Mouse (Mus musculus) midbrain, embryonic 14.5 days (tissue): ENCODE results near the gene Dnajb12. TPM values are rescaled to one million over a fixed set of nuclear protein-coding genes. Genes with fewer than 3 reads are reported as not detected.

ENCODE experiments used
- ATAC-seq: fragments of 200-750 bp; cut with Nextera tagmentation; 2 replicates; pipeline ENCODE4 v1.8.0; 2017; ENCODE audit warnings: moderate number of reproducible peaks, moderate library complexity; ENCODE audit not compliant: low FRiP score, low TSS enrichment
- DNase-seq: peaks from one replicate; pipeline ENCODE4 v3.0.0-alpha.2; 2015
- H3K27ac ChIP-seq: fragments of 300-500 bp; sonication (generic); replicated peaks from 2 replicates; pipeline ENCODE4 v1.5.1; 2014; ENCODE audit warnings: mild to moderate bottlenecking, low read depth, low read length, moderate library complexity
- H3K27me3 ChIP-seq: fragments of 300-500 bp; sonication (generic); 2 replicates; pipeline ENCODE4 v1.6.1; 2014; ENCODE audit warnings: low read length, control low read depth, mixed read lengths; ENCODE audit not compliant: control insufficient read depth, insufficient read depth
- H3K36me3 ChIP-seq: fragments of 300-500 bp; sonication (generic); 2 replicates; pipeline ENCODE4 v1.6.1; 2014; ENCODE audit warnings: low read length, control low read depth; ENCODE audit not compliant: control insufficient read depth, insufficient read depth
- H3K4me1 ChIP-seq: fragments of 300-500 bp; sonication (generic); 2 replicates; pipeline ENCODE4 v1.6.1; 2014; ENCODE audit warnings: mild to moderate bottlenecking, antibody characterized with exemption, low read length, control low read depth; ENCODE audit not compliant: control insufficient read depth, insufficient read depth
- H3K4me2 ChIP-seq: fragments of 300-500 bp; sonication (generic); 2 replicates; pipeline ENCODE4 v1.6.1; 2014; ENCODE audit warnings: mild to moderate bottlenecking, low read length, moderate library complexity
- H3K4me3 ChIP-seq: fragments of 300-500 bp; sonication (generic); replicated peaks from 2 replicates; pipeline ENCODE4 v1.5.1; 2014; ENCODE audit warnings: low read depth, low read length
- H3K9ac ChIP-seq: fragments of 300-500 bp; sonication (generic); replicated peaks from 2 replicates; pipeline ENCODE4 v1.6.1; 2014; ENCODE audit warnings: mild to moderate bottlenecking, low read length, moderate library complexity
- H3K9me3 ChIP-seq: fragments of 300-500 bp; sonication (generic); 2 replicates; pipeline ENCODE4 v1.6.1; 2016; ENCODE audit warnings: low read length, control low read depth, mixed read lengths; ENCODE audit not compliant: control insufficient read depth
- WGBS: fragments of 180-500 bp; shearing (Covaris S2); extraction: QIAGEN DNeasy Blood & Tissue Kit; methylation state at CpG from one replicate; pipeline ENCODE4 v1.1.7; 2014; 5-methylcytosine and 5-hydroxymethylcytosine counted together
- polyA plus RNA-seq: library from polyadenylated mRNA; unstranded; fragments of >200 nt; fragmentation: Nextera tagmentation; extraction: Ambion mirVana; gene quantifications from 2 replicates; pipeline ENCODE4 v1.2.1, GENCODE M21; 2014

Dnajb12 gene
- polyA plus RNA-seq, 1 experiment from 2014 or later = 20.5 TPM

- 36% methylated on average over 9 of the region's 9 CpGs for WGBS
- peak overlapping the region; percentile 99 for H3K27ac ChIP-seq
- no peaks in the 10 kb centered on the region for H3K27me3 ChIP-seq
- H3K4me2 ChIP-seq = no peak overlapping the region
- ATAC-seq (no peak), DNase-seq (peak; percentile 57)
- no peak overlapping the region for H3K4me3 ChIP-seq
- no peak overlapping the region for H3K9ac ChIP-seq
- H3K9me3 ChIP-seq = no peaks in the 10 kb centered on the region
- peaks cover 62% of the 10 kb centered on the region for H3K4me1 ChIP-seq
- H3K36me3 ChIP-seq = peaks cover 28% of the 10 kb centered on the region
Measured at GRCm38 (mm10) chr10:59898180-59898778, 18.9 kb downstream of the Dnajb12 start.

GRCm38 (mm10) chr10:59898935-59899334 is 19.6 kb downstream of the Dnajb12 start:
- Histone ChIP-seq H3K36me3 (peaks cover 27% of the 10 kb centered on the region), H3K4me3 (no peak overlapping the region), H3K9ac (peak overlapping the region; percentile 39), H3K27ac (peak overlapping the region; percentile 99), H3K9me3 (no peaks in the 10 kb centered on the region), H3K4me2 (peak overlapping the region; percentile 43), H3K27me3 (no peaks in the 10 kb centered on the region), H3K4me1 (peaks cover 62% of the 10 kb centered on the region)
- peak; percentile 0; the same call in 1 of the 2 replicates for ATAC-seq
- 18% methylated on average over 2 of the region's 2 CpGs for WGBS
- DNase-seq = no peak

GRCm38 (mm10) chr10:59899341-59900173 is 20.2 kb downstream of the Dnajb12 start:
- DNase-seq (peak; percentile 93), ATAC-seq (peak; percentile 91)
- peaks cover 62% of the 10 kb centered on the region for H3K4me1 ChIP-seq
- 5% methylated on average over 21 of the region's 21 CpGs for WGBS
- no peak overlapping the region for H3K4me3 ChIP-seq
- peak overlapping the region; percentile 43 for H3K4me2 ChIP-seq
- H3K27me3 ChIP-seq = no peaks in the 10 kb centered on the region
- H3K36me3 ChIP-seq = peaks cover 21% of the 10 kb centered on the region
- peak overlapping the region; percentile 99 for H3K27ac ChIP-seq
- peak overlapping the region; percentile 39 for H3K9ac ChIP-seq
- no peaks in the 10 kb centered on the region for H3K9me3 ChIP-seq

GRCm38 (mm10) chr10:59900174-59900435 is 20.7 kb downstream of the Dnajb12 start:
- 31% methylated on average over 4 of the region's 4 CpGs for WGBS
- DNase-seq = no peak
- peak overlapping the region; percentile 43; the same call in 1 of the 2 replicates for H3K4me2 ChIP-seq
- H3K4me3 ChIP-seq = no peak overlapping the region
- no peak for ATAC-seq
- no peaks in the 10 kb centered on the region for H3K9me3 ChIP-seq
- peaks cover 62% of the 10 kb centered on the region for H3K4me1 ChIP-seq
- H3K36me3 ChIP-seq = peaks cover 17% of the 10 kb centered on the region
- no peaks in the 10 kb centered on the region for H3K27me3 ChIP-seq
- peak overlapping the region; percentile 39; the same call in 1 of the 2 replicates for H3K9ac ChIP-seq
- H3K27ac ChIP-seq = peak overlapping the region; percentile 99

- Histone ChIP-seq H3K27ac (peak overlapping the region; percentile 99), H3K9me3 (no peaks in the 10 kb centered on the region), H3K4me1 (peaks cover 62% of the 10 kb centered on the region), H3K4me3 (no peak overlapping the region), H3K36me3 (peaks cover 8% of the 10 kb centered on the region; the same call in 1 of the 2 replicates), H3K4me2 (no peak overlapping the region), H3K27me3 (no peaks in the 10 kb centered on the region), H3K9ac (no peak overlapping the region)
- DNase-seq (no peak), ATAC-seq (no peak)
- WGBS = 43% methylated on average over 4 of the region's 4 CpGs
Measured at GRCm38 (mm10) chr10:59900939-59901338, 21.6 kb downstream of the Dnajb12 start.

GRCm38 (mm10) chr10:59901463-59901862 is 22.1 kb downstream of the Dnajb12 start:
- Histone ChIP-seq H3K4me3 (no peak overlapping the region), H3K27me3 (no peaks in the 10 kb centered on the region), H3K9ac (no peak overlapping the region), H3K27ac (peak overlapping the region; percentile 99), H3K36me3 (peaks cover 4% of the 10 kb centered on the region; the same call in 1 of the 2 replicates), H3K9me3 (no peaks in the 10 kb centered on the region), H3K4me2 (no peak overlapping the region), H3K4me1 (peaks cover 57% of the 10 kb centered on the region)
- no peak for DNase-seq
- WGBS = 73% methylated on average over 1 of the region's 1 CpGs
- no peak for ATAC-seq

- Histone ChIP-seq H3K36me3 (no peaks in the 10 kb centered on the region), H3K4me2 (no peak overlapping the region), H3K4me1 (peaks cover 51% of the 10 kb centered on the region), H3K27me3 (no peaks in the 10 kb centered on the region), H3K27ac (peak overlapping the region; percentile 99; the same call in 1 of the 2 replicates), H3K9me3 (no peaks in the 10 kb centered on the region), H3K4me3 (no peak overlapping the region), H3K9ac (no peak overlapping the region)
- ATAC-seq (no peak), DNase-seq (no peak)
- 66% methylated on average over 8 of the region's 8 CpGs for WGBS
Measured at GRCm38 (mm10) chr10:59901986-59902605, 22.7 kb downstream of the Dnajb12 start.

DNA sequence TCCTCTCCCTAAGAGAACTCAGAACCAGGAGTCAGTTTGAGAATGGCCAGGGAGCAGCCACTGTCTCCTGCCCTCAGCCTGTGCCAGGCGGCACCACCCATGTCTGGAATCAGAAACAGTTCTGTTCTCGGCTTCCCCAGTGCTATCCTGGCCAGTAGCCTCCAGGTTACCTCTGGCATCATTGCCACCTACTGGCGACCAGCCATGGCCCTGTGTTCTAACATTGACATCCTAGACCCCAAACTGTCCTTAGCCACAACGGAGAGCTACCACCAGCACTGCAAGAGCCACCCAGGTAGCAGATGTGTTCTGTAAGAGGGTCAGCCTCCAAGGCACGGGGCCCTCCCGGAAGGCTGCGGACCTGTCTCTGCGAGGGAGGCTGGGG is 23.2 kb downstream of the Dnajb12 start:
- Histone ChIP-seq H3K27ac (0 out of 2 replicates have a peak overlapping the region, but pooled peaks have one; percentile 99), H3K9ac (no peak overlapping the region)

More for the DNA sequence above, 23.2 kb downstream of the Dnajb12 start:
- Histone ChIP-seq H3K27me3 (no peaks in the 10 kb centered on the region), H3K4me1 (peaks cover 50% of the 10 kb centered on the region), H3K9me3 (no peaks in the 10 kb centered on the region), H3K36me3 (no peaks in the 10 kb centered on the region), H3K4me2 (no peak overlapping the region), H3K4me3 (no peak overlapping the region)
- no peak for ATAC-seq
- WGBS = 74% methylated on average over 8 of the region's 8 CpGs
- DNase-seq = no peak
